Mouse (Mus musculus): ENCODE results near the gene Cfap54.

The Cfap54 gene

DNA sequence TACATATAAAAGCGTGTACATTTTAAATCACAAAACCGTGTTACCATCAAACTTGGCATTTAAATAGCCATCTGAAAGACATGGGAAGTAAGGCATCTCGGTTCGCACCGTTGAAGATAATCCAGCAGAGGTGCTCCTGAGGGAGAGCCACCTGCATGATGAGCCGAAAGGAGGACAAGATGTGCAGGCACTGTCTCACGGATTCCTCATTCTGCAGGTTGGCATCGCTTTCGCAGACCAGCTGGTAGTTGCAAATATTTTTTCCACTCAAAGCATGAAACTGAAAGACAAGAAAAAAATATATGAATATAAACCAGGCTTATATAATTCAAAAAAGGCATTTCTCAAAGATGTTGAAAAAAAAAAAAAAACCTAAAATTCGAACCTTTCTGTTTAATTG, 16.4 kb downstream of the Cfap54 start:
- no peak for ATAC-seq (ENCODE audit: insufficient number of reproducible peaks, low FRiP score, low TSS enrichment)

GRCm38 (mm10) chr10:93063576-93063975, 17.8 kb downstream of the Cfap54 start:
- no peak for ATAC-seq (ENCODE audit: insufficient number of reproducible peaks, low FRiP score, low TSS enrichment)

DNA sequence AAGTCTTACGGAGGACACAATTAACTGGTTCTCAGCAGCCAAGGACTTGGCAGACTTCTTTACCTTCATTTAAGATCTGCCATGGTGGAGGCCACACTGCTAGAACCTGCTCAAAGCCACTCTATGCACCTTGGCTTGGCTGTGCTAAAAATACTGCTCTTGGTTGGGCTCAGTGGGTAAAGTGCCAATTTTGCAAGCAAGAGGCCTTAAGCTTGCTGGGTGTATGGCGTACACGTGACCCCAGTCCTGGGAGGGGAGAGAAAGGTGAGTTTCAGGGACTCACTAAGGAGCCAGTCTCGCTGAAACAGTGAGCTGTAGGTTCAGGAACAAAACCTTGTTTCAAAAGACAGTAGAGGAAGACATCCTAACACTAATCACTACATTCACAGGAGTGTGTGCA, 19.0 kb downstream of the Cfap54 start:
- no peak for ATAC-seq (ENCODE audit: insufficient number of reproducible peaks, low FRiP score, low TSS enrichment)

DNA sequence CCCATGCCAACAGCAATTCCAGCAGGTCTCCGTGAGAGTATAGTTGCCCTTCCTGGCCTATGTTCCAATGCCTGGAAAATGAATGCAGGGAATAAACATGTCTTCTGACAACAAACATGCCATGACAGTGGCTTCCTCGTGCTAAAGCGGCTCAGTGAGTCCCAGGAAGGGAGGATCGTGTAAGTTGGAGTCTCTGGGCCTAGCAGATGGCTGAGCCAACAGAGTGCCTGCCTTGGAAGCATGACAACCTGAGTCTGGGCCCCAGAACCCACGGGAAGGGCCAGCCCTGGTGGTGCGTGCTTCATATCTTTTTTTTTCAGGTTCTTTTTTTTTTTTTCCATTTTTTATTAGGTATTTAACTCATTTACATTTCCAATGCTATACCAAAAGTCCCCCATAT, 27.6 kb downstream of the Cfap54 start:
- no peak for ATAC-seq (ENCODE audit: insufficient number of reproducible peaks, low FRiP score, low TSS enrichment)

DNA sequence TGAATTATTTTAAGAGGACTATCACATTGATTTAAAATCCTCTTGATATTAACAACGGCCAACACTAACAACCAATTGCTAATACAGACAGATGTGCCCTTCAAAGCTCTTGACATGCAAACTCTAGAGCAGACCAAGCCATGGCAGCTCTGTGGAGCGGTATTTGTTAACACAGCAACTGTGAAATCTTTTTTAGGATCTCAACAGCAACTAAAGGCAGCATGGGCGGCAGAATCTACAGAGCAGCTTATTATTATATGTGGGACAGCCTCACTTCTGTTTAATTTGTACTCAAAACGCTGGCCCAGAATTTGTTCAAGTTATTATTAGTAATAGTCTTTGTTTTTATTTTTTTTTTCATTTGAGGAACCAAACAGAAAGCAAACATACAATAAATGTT, 28.1 kb downstream of the Cfap54 start:
- no peak for ATAC-seq (ENCODE audit: insufficient number of reproducible peaks, low FRiP score, low TSS enrichment)

DNA sequence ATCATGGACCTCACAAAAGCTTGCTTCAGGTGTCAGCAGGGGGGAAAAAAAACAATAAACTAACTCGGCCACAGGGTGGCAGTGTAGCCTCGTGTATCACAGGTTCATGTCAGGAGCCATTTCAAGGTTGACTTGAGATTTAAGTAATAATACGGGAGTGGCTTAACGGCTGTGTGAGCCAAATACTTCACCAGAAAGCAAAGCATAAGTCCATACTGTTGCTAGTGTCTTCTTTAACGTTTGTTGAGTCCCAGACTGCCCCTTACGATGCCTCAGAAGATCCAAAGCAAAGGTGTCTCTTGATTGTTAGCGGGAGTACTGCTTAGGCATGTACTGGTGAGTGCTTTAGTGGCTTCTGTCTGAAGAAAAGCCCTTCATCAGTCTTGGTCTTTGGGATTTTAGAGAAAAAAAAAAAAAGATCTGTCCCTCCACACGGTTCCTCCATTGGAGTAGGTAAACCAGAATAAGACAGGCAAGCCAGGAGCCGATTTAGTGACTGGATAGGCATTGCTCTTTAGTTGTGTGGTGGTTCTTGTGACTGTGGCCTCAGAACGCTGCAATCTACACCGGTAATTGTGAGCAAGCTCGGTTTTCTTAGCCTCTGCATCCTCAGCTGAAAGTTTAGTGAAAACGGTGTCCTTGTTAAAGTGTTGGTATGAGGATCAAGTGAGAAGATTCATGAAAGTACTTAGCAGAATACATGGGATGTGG, 30.2 kb downstream of the Cfap54 start:
- peak; percentile 76 for ATAC-seq (ENCODE audit: insufficient number of reproducible peaks, low FRiP score, low TSS enrichment)

- ATAC-seq (ENCODE audit: insufficient number of reproducible peaks, low FRiP score, low TSS enrichment), result no peak
Observed at GRCm38 (mm10) chr10:93050571-93050970, 30.8 kb downstream of the Cfap54 start.

DNA sequence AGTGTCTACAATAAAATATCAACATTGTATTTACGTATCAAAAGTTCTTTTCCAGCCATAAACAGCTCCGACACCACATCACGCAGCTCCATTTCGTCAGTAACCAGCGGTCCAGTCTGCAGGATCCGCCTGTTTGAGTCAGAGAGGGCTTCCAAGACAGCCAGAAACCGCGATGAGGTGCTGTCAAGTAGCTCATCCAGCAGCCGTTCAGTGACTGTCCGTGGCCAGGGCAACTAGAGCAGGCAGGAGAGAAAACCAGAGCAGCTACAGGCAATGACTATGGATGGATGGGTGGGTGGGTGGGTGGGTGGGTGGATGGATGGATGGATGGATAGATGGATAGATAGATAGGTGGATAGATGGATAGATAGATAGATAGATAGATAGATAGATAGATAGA, 38.2 kb downstream of the Cfap54 start:
- ATAC-seq (ENCODE audit: insufficient number of reproducible peaks, low FRiP score, low TSS enrichment), result no peak

DNA sequence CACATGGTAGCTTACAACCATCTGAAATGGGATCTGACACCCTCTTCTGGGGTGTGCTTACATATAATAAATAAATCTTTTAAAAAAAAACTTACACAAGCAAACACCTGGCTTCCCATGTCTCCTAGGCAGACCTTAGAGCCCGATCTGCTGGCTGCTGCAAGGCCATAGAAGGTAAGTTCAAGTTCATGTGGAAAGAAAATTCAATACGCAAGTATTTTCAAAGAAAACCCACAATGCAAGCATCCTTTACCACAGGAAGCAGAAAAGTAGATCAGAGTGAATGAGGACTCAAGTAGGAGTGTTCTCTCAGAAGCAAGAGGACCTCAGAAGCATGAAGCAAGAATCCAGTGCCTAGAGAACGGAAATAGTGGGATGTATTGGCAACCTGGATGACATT, 39.6 kb downstream of the Cfap54 start:
- ATAC-seq (ENCODE audit: insufficient number of reproducible peaks, low FRiP score, low TSS enrichment), result no peak

- ATAC-seq (ENCODE audit: insufficient number of reproducible peaks, low FRiP score, low TSS enrichment), result no peak
Observed at GRCm38 (mm10) chr10:93041392-93041791, 40.0 kb downstream of the Cfap54 start.

- ATAC-seq (ENCODE audit: insufficient number of reproducible peaks, low FRiP score, low TSS enrichment), result no peak
Observed at GRCm38 (mm10) chr10:93036532-93036931, 44.9 kb downstream of the Cfap54 start.

GRCm38 (mm10) chr10:93035489-93035888, 45.9 kb downstream of the Cfap54 start:
- ATAC-seq (ENCODE audit: insufficient number of reproducible peaks, low FRiP score, low TSS enrichment), result no peak

- no peak for ATAC-seq (ENCODE audit: insufficient number of reproducible peaks, low FRiP score, low TSS enrichment)
Observed at GRCm38 (mm10) chr10:93023295-93023694, 58.1 kb downstream of the Cfap54 start.

DNA sequence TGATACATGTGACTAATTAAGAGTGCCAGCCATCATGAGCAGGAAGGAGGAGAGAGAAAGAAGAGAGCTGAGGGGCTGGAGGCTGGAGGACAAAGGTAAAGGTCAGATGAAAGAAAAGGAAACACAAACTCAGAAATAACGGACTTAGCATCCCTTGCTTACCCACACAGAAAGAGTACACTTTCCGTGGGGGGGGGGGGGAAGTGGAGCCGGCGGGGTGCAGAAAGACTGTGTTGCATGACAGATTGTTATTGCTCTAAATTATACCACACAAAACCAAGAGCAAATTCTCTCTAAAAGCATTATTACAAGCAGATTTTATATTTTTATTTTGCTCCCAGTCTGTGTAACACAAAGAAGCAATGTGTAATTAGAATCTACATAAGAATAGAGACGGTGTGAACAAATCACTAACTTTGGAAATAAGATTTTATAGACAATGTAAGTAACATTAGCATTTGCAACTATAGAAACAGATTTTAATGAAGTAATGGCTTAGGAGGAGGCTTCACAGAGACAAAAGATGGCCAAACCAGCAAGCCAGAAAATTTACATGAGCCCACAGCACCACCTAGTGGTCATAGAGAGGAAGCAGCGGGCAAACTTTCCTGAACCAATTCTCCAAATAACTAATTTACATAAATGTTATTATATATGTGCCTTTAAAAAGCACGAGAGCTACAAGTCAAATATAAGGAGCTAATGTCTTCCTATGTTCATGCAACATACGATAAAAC, 67.2 kb downstream of the Cfap54 start:
- ATAC-seq (ENCODE audit: insufficient number of reproducible peaks, low FRiP score, low TSS enrichment), result no peak

GRCm38 (mm10) chr10:93011085-93011484, 70.3 kb downstream of the Cfap54 start:
- ATAC-seq (ENCODE audit: insufficient number of reproducible peaks, low FRiP score, low TSS enrichment), result no peak

GRCm38 (mm10) chr10:93006970-93007369, 74.4 kb downstream of the Cfap54 start:
- ATAC-seq (ENCODE audit: insufficient number of reproducible peaks, low FRiP score, low TSS enrichment), result no peak

DNA sequence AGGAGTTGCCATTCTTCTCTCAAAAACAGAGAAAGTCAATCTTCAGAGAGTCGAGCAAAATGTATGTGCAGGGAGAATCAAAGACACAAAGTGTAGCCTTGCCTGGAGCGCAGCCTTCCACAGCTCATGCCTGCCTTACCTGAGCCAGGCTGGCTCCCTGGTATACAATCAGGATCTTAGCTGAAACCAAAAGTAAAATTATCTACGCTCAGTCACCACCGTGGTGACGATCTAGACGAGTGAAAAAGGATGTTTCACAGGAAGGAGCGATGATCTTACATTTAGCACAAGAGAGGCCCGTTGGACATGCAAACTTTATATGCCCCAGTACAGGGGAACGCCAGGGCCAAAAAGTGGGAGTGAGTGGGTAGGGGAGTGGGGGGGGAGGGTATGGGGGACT, 75.0 kb downstream of the Cfap54 start:
- no peak for ATAC-seq (ENCODE audit: insufficient number of reproducible peaks, low FRiP score, low TSS enrichment)

DNA sequence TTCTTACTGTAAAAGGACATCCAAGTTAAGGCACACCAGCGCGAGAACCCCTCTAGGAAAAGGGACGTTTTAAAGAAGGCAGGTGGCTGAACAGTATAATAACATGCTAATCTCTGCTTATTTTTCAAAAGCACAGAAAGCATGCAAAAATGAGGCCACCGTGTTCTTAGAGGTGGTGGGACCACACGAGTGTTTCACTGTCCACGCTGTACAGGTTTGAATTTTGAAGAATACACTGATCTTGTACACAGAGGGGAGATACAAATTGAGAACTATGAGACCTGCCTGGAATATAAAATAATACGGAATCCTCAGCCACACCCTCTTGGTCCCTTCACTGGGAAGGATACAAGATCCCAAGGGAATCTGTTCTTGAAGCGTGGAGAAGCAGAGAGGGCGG, 82.9 kb downstream of the Cfap54 start:
- no peak for ATAC-seq (ENCODE audit: insufficient number of reproducible peaks, low FRiP score, low TSS enrichment)

DNA sequence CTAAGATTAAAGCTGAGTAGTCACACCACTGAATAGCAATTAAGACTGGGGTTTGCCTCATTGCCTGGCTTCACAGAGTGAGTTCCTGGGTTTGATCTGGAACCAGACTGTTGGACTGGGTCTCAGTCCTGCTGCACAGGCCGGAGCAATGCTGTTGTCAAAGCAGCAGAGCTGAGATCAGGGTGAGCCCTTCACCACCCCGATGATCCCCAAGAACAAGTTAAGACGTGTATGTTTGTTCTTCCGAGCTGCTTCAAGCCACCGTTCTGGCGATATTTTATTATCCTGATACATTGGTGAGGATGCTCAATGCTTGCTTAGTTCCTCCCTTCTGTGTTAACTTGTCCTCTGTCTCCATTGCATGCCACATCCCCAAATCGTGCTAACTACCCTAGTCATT, 86.2 kb downstream of the Cfap54 start:
- ATAC-seq (ENCODE audit: insufficient number of reproducible peaks, low FRiP score, low TSS enrichment), result no peak

- ATAC-seq (ENCODE audit: insufficient number of reproducible peaks, low FRiP score, low TSS enrichment), result no peak
Observed at GRCm38 (mm10) chr10:92994340-92994739, 87.1 kb downstream of the Cfap54 start.

DNA sequence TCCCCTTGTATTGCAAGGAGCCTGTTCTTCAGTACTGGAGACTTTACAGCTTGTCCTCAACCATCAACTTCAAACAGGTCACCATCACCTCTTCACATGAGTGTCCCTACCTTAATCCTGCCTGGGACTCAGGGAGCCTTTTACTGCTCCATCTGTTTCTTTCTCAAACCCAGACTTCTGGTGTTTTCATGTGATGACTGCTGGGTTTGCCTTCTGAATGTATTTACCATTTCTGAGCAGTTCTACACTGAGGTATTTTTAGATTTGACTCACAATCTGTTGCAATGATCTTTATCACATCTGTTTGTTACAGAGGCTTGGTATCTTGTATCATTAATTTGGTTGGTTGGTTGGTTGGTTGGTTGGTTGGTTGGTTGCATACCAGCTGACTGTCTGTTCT, 88.9 kb downstream of the Cfap54 start:
- ATAC-seq (ENCODE audit: insufficient number of reproducible peaks, low FRiP score, low TSS enrichment), result no peak

GRCm38 (mm10) chr10:92990576-92990975, 90.8 kb downstream of the Cfap54 start:
- no peak for ATAC-seq (ENCODE audit: insufficient number of reproducible peaks, low FRiP score, low TSS enrichment)

Data from cerebellum, adult (tissue).